Mouse (Mus musculus) liver, adult 10 weeks (tissue): ENCODE data around the gene Shroom3. TPM values are rescaled to one million over a fixed set of nuclear protein-coding genes. Genes with fewer than 3 reads are reported as not detected.

ENCODE experiments used
- polyA plus RNA-seq: library from polyadenylated mRNA; stranded (reverse); fragments of 350-450 nt; fragmentation: Illumina TruSeq; extraction: RNeasy Lipid Tissue Mini Kit (QIAGEN cat#74804); gene quantifications from one replicate; pipeline ENCODE4 v1.2.3, GENCODE M21; 2014; ENCODE audit warnings: low read depth, low replicate concordance

The Shroom3 gene
- 0.72 TPM for polyA plus RNA-seq

DNA sequence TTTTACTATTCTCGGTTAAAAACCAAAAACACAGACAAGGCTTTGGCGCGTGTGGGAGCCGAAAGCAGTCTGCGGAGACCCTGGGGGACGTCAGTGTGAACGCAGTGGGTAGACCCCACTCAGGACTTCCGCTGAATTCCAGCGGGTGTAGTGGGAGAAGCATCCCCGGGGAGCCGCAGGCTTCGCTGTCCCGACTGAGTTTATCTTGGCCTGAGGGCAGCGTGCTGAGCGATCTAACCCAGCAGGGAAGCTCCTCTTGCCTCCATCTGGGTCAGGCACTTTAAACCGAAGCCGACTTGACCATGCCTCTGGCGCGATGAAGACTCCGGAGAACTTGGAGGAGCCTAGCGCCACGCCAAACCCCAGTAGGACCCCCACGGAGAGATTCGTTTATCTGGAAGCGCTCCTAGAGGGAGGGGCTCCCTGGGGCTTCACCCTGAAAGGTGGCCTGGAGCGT lies at the start of gene Shroom3:
TSS of gene Shroom3 (plus strand) at position 85 of the 457 bp plus-strand sequence.

GRCm38 (mm10) chr5:92674859-92675573 lies 8.2 kb upstream of the Shroom3 start, which contains the start of gene Ccdc158:
Ccdc158 (minus strand) TSS chr5:92675271.

Other genes with a start within 250 kb of the Shroom3 start
- 32.3 TPM for gene Nup54, start 248.2 kb upstream of the Shroom3 start, polyA plus RNA-seq
- 98.6 TPM for gene Scarb2, start 176.6 kb upstream of the Shroom3 start, polyA plus RNA-seq
- gene Fam47e, start 128.4 kb upstream of the Shroom3 start, polyA plus RNA-seq: 15.7 TPM
- gene Stbd1, start 80.4 kb upstream of the Shroom3 start, polyA plus RNA-seq: 28.3 TPM
- 0.58 TPM for gene Ccdc158, start 8.2 kb upstream of the Shroom3 start, polyA plus RNA-seq